Comparison of ENCODE assay signal across 16 mouse cellular contexts in genomic region chr16:46538092-46538491, GRCm38 (mm10).
"Had no signal": no experiment of that assay in that cellular context is flagged by ENCODE, and none has a peak within 500 bp of the region (broad histone marks: within the 10 kb centered on the region; RNA-seq: fewer than 3 reads in every experiment).

No protein-coding gene starts in this region.

- H3K4me3 ChIP-seq: limb, embryonic 15.5 days; liver, embryonic 12.5 days; midbrain, embryonic 10.5 days; myocyte; neural tube, embryonic 15.5 days had no signal

- H3K4me2 ChIP-seq: limb, embryonic 15.5 days; liver, embryonic 12.5 days; lung, embryonic 14.5 days; neural tube, embryonic 15.5 days had no signal

- H3K27ac ChIP-seq: limb, embryonic 15.5 days; liver, embryonic 12.5 days; midbrain, embryonic 10.5 days; neural tube, embryonic 15.5 days; stomach, postnatal 0 days had no signal

- H3K36me3 ChIP-seq: limb, embryonic 15.5 days; liver, embryonic 12.5 days; midbrain, embryonic 10.5 days; neural tube, embryonic 15.5 days had no signal

- H3K9me3 ChIP-seq: limb, embryonic 15.5 days; liver, embryonic 12.5 days; midbrain, embryonic 10.5 days; neural tube, embryonic 15.5 days had no signal

- DNase-seq: kidney, adult 8-10 months; kidney, postnatal 25 days; lung, embryonic 14.5 days; lung, postnatal 10 days; lung, postnatal 4 days; midbrain, embryonic 14.5 days; right cerebral cortex, adult 18-20 months; right cerebral cortex, postnatal 25 days; thymus, adult 18-20 months; thymus, postnatal 14 days had no signal

- H3K4me1 ChIP-seq: limb, embryonic 15.5 days; liver, embryonic 12.5 days; midbrain, embryonic 10.5 days; neural tube, embryonic 15.5 days had no signal

- ATAC-seq: liver, embryonic 12.5 days had no signal

- H3K9ac ChIP-seq: limb, embryonic 15.5 days; liver, embryonic 12.5 days; lung, embryonic 14.5 days; neural tube, embryonic 15.5 days had no signal

- H3K27me3 ChIP-seq: limb, embryonic 15.5 days; liver, embryonic 12.5 days; neural tube, embryonic 15.5 days had no signal
